Mouse (Mus musculus) spleen, adult 12 weeks (tissue): ENCODE results near the gene Hgfac.

Source experiments
- DNase-seq: peaks from one replicate; pipeline ENCODE4 v3.0.0; 2022; ENCODE audit warnings: low spot score

Gene Hgfac

DNA sequence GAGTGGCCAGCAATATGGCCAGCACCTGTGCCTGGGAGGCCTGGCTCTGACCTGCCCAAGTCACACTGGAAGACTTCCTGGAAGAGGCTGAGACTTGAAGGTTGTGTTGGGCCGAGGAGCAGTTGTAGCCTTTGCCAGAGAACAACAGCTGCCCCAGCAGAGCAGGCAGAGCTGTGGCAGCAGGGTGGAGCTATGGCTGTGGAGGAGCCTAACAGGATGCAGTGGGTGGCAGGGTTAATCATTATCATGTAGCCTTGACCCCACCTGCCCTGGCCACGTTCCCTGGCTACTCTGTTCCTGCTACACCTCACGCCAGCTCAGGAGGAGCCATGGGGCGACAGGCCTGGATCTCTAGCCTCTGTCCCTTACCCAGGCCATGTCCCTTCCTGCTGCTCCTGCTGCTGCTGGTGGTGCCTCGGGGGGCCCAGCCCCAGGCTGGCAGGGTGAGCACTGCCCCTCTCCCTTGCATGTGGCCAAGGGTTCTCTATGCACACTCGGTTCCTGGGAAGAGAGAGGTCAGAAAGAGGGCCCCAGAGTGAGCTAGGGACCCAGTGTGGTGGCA, at the start of gene Hgfac:
Gene Hgfac (plus strand): TSS at position 242 of the 562 bp plus-strand sequence.
- no peak for DNase-seq

DNA sequence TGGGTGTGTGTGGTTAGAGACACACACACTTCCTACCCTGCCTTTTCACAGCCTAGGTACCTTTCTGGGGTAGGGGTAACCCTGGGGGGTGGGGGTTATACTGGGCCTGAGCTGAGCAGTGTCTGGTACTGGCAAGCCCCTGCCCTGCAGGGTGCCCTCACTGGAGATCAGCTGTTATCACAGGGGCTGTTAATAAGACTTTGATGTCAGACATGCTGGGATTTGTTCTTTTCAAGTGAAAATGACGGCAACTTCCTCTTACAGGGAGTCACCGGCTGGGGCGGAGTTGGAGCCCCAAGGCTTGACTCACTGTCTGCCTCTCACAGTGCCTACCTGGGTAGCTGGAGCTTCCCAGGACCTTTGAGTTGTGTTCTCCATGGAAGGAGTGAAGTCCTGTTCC, 42.6 kb upstream of the Hgfac start:
- no peak for DNase-seq

DNA sequence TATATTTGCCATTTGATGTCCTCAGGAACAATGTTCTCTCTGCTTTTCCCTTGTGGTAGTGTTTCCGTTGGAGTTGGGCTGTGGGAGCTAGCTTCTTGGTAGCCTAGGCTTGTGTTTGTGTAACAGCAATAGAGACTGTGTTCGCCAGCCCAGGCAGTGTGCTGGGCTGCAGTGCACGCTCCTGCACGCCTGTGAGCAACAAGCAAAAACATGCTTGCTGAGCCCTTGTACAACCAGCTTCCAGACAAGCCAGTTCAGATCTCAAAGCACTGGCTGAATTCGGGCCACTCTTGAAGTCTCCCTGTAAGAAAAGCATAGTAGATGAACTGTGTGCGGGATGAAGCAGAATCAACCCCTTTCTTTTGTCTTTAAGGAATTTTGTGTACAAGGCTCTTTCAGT, 42.0 kb upstream of the Hgfac start:
- DNase-seq = no peak

DNA sequence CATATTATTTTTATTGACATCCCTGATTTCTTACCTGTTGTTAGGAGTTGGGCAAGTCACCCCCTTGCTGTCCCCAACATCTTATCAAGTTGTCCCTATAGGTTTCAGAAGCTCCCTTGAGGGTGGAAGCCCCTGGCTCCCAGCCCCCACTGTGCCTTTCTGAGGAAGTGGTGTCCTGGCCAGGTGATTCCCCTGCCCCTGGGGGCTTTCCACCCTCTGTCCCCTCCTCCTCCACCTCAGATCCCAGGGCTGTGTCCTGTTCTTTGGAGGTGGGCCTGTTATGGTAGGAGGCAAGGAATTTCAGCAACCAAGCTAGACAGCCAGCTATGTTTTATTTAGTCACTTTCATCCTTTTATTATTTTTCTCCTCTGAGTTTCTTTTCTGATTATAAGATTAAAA, 41.0 kb upstream of the Hgfac start:
- DNase-seq = no peak

DNA sequence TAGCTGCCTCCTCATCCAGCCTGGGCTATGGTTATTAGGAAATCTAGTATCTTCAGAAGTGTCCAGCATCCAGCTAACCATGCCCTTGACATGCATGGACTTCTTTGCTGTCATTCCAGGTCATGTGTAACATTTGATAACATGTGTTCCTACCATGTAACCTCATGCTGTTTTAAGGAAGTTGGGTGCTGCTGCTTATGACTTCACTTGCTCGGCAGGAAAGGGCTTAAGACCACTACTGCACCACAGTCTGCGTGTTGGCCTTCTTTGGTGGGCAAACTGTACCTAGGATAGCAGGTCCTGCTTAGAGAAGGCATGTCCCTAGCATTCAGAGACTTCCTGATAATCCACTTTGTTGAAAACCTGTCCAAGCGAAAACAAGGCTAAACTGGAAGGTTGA, 40.2 kb upstream of the Hgfac start:
- no peak for DNase-seq

DNA sequence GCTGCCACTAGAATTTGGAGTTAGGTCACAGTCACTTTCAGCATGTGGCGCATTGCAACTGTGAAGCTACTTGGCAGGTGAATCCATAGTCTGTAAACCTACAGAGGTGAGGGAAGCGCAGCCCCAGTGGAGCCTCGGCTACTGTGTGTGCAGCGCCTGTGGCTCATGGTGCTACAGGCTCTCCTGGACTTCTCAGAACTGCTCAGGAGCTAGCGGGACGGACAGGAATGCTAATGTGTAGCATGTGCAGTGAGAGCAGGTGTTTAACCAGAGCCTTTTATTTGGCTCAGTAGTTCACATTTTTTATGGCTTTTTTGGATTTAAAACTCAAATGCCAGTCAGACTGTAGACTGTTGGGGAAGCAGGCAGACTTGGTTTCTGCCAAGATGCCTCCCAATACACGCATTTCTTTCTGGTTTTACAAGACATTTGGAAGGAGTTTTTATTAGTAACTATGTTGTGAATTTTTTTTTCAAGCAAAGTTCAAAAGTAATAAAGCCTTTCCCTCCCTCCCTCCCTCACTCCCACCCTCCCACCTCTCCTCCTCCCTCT, 37.6 kb upstream of the Hgfac start:
- no peak for DNase-seq

DNA sequence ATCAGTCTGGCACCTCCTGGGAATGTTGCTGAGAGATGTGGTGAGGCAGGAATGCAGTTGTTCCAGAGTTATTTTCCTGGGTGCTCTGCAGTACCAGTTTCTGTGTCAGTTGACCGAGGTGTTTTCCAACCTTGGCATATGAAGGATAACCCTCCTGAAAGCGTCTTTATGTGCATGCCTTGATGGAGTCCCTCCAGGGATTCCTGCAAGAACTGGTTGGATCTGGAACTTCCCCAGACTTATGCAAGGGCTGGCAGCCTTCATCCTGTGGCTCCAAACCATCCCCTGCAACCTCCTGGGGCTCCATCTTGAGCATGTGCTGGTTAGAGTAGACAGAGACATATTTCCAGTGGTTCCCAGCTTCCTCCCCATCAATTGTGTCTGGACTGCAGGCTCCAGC, 36.5 kb upstream of the Hgfac start:
- DNase-seq = no peak

DNA sequence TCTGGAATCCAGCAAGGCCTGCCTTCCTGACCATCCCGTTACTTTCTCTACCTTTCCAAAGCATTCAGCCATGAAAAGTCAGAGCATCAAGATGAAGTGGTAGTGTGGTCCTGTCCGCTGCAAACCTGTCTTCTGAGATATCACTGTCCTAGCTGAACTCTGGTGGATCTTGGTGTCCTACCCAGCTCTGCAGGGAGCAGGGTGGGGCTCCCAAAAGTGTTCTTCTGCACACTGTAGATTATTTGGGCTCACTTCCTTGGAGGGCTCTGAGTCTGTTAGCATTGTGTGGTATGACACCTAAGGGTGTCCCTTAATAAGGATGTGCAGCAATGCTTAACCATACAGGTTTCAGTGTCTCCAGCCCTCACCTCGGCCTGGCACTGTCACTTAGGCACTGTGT, 35.6 kb upstream of the Hgfac start:
- DNase-seq = peak; percentile 31

DNA sequence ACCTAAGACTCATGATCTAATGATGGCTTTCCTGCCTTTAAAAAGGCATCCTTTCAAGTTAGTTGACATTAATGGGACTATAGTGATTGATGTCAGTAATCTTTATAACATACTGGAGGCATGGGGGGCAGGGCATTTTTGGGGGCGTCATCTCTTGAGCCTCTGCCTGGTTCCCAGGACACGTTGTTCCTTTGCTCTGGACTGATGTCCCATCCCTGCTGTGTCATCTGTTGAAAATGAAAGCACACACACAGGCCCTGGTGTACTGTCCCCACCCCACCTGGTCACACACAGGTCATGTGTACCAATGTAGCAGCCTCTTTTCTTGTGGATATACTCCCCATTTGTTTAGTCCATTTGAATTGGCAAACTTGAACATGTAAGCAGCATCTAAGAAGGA, 34.7 kb upstream of the Hgfac start:
- no peak for DNase-seq

DNA sequence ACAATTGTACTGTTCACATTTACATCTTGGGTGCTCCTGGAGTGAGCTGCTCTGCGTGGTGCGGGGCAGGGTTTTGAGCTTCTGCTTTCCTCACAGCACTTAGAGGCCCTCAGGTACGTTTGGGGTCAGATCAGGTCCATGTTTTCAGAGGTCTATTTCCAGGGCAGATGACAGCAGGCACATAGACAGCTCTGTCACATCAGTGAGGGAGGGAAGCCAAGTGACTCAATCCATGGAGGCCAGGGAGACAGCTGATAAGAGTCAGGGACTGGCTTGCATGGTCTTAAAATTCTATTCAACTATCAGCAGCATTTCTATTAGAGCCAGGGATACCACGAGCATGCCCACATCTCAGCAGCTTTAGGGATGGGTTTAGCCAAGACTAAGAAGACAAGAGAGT, 32.1 kb upstream of the Hgfac start:
- no peak for DNase-seq

DNA sequence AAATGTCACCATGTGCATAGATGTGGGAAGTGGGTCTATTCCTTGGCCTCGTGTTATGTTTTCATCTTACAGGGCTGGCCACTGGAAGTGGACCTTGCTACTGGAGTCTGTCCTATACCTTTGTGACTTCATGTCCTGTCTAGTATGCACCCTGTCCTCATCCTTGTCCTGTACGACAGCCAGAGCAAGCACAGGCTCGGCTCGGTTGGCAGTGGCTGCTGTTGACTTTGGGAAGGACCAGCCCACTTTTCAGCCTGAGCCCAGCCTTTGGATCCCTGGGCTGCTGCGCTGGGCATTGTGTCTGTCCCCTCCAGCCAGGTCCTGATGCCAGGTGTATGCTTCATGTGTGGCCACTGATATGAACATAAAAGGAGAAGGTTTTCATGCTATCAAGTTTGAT, 30.7 kb upstream of the Hgfac start:
- DNase-seq = no peak

DNA sequence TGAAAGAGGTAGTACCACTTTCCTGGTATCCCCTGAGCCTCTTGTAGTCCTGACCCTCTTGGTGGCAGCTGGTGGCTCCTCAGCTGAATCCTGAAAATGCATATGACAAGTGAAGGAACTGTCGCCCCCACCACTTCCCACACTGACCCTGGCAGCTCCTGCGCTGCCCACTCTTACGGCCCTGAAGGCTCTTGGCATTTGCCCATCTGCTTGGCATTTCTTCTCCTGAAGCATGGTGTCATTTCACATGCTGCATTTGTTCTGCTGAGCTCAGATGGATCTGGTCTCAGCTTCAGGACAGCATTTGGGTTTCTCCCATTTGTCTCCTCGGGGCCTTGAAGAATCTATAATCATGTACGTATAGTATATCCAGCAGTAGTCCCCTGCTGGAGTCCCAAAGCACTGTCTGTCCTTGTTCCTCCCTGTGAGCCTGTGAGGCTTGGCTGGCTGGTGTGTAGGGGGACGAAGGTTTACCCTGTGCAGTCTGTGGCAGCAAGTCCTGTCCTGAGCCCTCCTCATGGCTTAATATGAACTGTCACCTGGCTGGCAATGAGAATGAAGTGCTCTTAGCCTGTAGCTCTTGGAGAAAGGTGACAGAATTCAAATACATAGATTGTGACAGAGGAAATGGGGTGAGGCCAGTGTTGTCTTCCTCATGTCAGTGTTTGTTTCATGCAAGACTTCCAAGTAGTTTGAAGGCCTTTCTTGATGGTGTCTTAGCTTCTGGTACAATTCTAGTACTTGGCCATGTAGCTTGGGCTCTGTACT, 30.0 kb upstream of the Hgfac start:
- no peak for DNase-seq

DNA sequence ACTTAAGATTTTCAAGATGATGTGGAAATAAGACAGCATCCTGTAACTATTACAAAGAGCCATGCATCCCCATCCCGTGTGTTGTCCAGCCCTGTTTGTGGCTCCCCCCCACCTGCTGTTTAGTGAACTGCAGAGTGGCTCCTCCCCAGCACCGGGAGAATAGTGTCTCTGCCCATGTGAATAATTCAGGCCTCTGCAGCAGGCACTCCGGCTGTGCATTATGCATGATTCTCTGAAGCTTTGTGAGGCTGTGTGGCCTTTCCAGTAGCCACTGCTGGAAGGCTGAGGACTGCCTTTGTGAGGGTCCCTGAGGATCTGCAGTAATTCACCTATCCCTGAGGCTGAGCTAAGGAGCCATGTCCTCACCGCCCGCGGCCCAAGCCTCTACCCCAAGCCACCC, 27.3 kb upstream of the Hgfac start:
- no peak for DNase-seq

DNA sequence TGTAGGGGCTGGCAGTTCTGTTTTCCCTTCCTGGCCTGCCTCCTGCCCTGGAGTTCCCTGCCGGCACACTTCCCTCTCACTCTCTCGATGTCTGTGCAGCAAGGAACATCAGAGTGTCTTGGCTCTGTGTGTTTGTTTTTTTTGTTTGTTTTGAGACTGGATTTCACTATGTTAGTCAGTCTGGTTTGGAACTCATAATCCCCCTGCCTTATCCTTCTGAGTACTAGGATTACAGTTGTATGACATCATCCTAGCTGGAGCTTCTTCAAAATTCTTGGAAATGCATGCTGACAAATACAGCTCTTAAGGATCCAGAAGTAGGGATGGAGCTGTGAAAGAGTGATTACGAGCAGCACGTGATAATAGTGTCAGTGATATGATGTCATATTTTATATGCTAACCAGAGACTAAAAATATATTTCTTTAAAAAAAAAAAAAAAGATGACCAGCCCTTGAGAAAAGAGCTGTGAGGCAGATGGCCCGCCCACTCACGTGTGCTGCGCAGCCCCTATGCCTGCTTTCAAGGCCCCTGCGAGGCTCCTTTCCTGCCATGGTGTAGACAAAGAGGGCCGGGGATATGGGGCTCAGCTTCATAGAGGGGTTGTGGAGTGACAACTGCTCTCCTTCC, 21.5 kb upstream of the Hgfac start:
- DNase-seq = no peak

DNA sequence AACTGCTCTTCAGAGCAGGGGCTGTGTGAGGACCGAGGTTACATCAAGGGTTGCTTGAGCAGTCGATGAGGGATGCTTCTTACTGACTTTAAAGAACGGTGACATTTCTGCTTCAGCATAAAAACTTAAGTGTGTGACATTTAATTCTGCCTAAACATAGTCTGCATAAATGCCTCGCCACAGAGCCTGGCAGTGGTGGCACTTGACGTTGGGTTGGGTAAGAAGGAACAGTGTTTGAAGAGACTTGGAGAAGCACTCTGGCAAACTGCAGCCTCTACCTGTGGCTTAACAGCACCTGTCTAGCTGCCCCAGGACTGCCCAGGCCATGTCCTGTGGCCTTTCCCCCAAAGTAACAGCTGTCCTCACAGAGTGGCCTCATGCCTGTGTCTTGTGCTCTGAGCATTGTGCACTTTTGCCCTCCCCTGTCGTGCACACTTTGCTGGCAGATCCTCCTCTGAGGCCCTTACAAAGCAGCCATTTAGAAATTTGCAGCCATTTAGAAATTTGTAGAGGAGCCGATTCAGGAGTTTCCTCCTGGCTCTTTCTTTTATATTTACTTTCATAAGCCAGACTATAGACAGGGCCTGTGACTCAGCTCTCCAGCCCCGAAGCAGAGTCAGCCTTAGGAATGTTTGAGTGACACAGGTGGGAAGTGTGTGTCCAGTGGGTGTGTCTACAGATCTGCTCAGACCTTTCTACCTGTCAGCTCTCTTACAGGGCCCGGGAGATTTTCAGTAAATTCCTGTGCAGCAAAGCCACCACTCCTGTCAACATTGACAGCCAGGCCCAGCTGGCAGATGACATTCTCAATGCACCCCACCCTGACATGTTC, 20.7 kb upstream of the Hgfac start:
- no peak for DNase-seq

DNA sequence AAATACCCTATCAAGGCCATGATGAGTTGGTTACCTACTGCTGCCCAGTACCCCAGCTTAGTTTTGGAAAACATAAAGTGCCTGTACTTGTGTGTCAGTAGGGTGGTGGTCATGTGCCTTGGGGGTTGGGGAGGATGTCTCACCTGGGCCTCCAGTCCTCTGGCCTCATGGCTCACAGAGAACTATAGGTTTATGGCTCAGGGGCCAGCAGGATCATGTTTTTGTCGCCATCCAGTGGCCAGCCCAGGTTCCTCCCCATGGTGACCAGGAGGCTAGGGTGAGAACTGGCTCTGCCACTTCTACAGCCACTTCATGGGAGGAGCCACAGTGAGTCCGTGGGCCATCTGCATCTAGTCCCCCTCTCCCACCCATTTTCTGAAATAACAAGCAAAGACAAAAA, 16.3 kb upstream of the Hgfac start:
- no peak for DNase-seq

DNA sequence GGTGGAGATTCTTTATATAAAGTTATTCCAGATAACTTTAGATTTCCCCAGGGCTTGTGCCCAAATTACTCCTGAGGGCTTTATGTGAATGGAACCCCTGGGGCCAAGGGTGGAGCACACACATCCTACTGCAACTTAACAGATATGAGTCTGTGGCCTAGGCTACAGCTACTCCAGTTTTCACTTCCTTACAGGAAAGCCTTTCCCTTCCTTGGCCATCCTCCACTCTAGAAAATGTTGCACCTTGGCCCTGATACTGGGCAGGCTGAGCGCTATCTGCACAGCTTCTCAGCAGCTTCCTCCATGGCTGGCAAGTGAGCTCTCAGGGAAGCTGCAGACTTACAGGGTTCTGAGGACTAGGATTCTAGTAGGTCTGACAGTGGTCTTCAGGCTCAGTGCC, 12.0 kb upstream of the Hgfac start:
- no peak for DNase-seq

DNA sequence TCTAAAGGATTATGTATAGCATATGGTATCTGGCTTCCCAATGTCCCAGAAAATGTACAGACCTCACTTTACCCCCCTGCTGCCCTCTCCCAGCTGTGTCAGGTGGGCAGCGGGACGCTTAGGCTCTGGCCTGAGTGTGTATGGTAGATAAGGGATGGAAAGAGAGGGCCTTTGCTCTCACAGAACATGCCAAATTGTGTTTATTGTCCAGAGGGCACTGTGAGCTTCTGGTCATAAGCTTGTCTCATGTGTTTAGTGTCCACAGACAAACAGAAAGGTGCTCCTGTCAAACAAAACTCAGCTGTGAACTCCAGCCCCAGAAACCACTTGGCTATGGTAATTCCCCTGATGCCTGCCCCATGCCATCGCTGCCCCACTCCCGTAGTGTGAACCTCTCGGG, 11.6 kb upstream of the Hgfac start:
- no peak for DNase-seq

DNA sequence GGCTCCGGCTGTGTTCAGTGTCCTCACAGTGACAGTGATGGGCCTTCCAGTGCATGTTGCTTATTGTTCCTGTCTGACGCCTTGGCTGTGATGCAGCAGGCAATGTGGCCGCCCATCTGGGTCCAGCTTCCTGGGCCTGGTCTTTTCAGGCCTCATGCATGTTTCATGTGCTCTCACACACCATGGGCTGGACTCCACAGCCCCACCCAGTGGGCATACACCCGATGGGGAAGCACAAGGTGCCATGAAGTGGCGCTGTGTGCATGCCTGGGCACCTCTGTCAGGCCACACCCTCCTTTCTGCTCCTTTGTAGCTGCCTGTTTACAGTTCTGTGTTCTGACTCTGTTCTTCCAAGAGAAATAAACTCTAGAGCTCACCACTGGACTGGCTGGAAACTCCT, 8.2 kb upstream of the Hgfac start:
- no peak for DNase-seq

DNA sequence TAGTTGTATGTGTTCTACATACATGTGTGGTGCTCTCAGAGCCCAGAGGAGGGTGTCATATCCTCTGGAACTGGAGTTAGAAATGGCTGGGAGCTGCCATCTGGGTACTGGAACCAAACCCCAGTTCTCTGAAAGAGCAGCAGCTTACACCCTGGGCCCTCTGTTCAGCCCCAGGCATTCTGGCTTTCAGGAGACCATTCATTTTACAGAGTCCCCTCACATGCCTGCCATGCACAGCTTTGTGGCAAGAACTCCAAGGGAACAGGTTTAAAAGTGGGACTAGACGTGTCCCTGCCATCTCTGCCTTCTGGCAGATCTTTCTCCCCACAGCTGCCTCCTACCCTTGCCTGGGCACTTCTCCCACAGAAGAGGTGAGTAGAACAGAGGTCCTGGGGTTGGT, 7.7 kb upstream of the Hgfac start:
- no peak for DNase-seq

DNA sequence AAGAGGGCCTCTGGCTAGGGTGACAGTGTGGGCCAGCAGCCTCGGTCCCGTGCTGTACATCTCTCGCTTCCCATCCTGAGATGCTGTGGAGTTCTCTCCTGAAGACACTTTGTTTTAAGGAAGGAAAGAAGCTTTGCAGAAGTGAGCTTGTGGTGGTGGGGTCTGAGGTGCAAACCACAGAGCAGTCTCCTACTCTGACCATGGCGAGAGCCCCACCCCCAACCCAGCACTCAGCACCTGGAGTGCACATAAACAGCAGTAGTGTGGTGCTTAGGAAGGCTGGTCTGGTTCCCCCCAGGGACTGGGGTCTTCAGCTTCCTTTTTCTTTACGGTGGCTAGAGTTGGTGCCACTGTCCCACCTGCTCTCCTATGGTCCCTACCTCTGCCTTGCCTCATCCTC, 6.2 kb upstream of the Hgfac start:
- no peak for DNase-seq

DNA sequence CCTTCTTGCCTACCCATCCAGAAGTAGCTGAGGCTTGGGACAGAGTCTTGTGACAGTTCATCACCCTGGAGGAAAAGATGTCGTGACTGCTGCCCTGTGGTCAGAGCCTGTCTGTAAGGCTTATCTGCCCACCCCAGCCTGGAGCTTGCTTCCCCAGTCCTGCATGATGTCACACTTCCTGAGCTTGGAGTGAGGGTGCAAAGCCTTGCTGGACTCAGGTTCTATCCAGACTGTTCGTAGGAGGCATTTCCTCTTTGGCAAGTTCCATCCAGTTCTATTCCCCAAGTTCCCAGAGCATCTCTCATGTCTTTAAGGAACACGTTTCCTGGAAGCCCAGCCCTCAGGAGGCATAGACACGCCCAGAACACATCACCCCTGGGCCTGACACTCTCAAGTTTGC, 5.5 kb upstream of the Hgfac start:
- DNase-seq = no peak

DNA sequence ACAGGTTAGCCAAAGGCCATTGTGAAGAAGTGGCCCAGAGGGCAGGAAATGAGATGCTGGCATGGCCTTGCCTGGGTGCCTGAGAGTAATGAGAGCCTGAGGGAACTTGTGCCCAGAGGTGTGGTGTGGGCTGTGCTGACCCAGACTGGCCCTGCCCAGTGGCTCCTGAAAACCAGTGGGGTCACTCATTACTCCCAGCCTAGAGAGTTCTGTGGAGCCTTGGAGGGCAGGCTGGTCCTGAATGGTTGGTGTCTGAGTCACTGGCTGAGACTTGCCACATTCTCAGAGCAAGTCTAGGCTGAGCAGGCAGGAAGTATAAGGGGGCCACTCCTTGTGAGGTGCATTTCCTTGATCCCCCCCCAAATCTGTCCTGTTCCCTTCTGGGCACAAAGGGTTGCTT, 3.9 kb upstream of the Hgfac start:
- no peak for DNase-seq
